Mouse (Mus musculus): ENCODE measurements around the gene Aox1.

The Aox1 gene

DNA sequence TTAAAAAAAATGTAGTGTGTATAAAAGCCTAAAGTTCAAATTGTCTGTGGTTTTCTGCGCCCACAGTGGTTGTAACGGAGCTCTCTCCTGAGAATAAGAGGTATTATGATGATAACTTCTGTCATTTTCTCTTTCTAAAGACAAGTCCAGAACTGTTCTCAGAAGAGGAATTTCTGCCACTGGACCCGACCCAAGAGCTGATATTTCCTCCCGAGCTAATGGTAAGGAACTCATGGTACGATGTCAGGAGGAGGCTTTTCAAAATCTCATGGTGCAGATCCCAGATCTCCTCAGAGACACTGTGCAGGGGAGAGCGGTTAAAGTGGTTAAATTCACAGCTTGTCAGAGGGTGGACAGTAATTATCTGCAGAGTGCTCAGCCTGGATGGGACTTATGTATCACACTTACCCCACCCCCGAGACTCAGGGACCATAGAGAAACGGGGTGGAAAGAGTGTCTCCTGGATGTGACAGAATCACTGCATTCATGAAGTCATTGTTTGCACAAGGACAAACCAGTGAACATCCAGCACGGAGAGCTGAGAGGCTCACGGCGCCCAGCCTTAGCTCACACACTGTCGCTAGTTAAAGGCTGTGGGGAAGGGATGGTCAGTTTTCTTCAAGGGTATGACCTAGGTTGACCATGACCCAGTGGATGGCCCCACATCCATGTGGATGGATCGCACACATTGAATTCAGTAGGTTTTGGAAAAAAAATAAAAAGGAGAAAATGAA, 26.5 kb downstream of the Aox1 start:
- CTCF ChIA-PET = interaction anchor here in 2 of 4 experiments (1.4 kb wide), 2 partner anchors 25 to 26 kb away, joined by 4 to 5 read pairs; no protein-coding TSS in a partner anchor
- POLR2A ChIA-PET = no interaction called here

DNA sequence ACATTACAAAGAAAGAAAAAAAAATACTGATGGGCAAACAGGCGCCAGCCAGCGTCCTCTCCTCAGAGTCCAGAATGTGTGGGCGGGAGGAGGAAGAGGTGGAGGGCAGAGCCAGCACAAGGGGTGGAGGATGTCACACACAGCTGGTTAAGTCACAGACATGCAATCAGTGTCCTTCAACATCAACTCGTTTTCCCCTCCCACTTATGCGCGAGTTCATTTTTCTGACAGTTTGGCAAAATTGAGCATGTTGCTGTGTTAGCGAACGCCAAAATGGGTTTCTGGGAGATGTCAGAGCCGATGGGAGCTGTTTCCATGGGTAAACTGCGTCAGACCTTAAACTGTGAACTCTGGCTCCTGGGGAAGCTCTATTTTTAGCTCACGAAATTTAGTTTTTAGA, 27.2 kb downstream of the Aox1 start:
- ChIA-PET POLR2A (interaction anchor here in 1 of 4 experiments (1.4 kb wide), 1 partner anchor 9 kb away, joined by 3 read pairs; no protein-coding TSS in a partner anchor), CTCF (interaction anchor here in 1 of 4 experiments (1.4 kb wide), 1 partner anchor 26 kb away, joined by 5 read pairs; no protein-coding TSS in a partner anchor)

DNA sequence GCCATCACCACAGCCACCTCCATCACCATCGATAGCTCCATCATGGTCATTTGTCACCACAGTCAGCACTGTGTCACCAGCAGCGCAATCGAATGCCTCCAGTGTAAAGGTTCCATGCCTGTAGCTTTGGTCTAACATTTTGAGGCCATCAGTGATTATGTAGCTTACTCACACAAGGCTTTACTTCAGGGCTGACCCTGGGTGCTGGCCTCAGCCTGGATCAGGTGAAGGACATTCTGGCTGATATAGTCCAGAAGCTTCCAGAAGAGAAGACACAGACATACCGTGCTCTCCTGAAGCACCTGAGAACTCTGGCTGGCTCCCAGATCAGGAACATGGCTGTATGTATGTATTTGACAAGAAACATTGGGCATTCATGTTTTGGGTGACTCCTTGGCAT, 29.1 kb downstream of the Aox1 start:
- CTCF ChIA-PET = no interaction called here
- POLR2A ChIA-PET = no interaction called here

DNA sequence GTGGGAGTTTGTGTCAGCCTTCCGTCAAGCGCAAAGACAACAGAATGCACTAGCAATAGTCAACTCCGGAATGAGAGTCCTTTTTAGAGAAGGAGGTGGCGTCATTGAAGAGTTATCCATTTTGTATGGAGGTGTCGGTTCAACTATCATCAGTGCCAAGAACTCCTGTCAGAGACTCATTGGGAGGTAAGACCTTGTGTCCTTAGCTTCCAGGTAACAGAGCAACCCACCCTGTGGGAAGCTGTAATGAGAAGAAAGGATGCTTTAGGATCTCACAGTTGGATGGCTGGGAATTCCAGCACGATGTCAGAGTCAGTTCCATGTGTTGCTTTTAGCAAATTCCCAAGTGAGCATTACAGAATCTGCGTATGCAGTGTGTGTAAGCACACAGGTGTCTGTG, 32.4 kb downstream of the Aox1 start:
- CTCF ChIA-PET = no interaction called here
- POLR2A ChIA-PET = no interaction called here

DNA sequence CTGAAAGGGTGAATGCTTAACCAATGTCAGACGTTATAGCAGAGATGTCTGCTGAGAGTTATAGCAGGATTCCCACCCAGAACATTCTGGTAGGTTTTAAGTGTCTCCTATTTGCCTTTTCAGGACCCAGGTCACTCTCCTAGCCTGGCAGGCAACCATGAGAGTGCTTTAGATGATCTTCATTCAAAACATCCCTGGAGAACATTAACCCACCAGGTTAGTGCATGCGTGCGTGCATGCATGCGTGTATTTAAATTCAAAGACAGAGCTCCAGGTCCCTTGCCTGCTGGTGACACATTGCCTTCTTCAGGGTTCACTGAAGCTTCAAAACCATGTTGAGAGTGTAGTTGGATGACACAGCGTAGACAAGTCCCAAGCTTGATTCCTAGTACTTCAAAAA, 35.4 kb downstream of the Aox1 start:
- ChIA-PET CTCF (no interaction called here), POLR2A (interaction anchor here in 1 of 4 experiments (0.6 kb wide), 1 partner anchor 1317 kb away, joined by 5 read pairs; no protein-coding TSS in a partner anchor)

DNA sequence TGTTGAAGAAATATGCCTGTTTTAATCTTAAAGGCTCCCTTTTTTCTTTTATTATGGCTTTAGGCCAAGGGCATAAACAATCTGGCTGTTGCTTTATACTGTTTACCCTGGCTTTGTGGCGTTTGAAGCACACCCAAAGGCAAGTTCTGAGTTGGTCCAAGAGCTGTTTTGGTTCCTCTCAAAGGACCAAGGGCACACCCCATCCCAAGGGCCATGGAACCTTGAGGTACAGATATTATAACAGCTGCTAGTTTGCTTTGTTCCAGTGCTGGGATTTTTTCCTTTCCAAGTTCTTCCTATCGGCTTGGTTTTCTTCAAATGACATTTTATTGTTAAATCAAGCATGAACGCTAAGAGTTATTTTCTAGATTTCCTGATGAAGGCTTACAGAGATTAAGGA, 35.9 kb downstream of the Aox1 start:
- ChIA-PET CTCF (no interaction called here), POLR2A (interaction anchor here in 1 of 4 experiments (0.9 kb wide), 1 partner anchor 8 kb away, joined by 3 read pairs; no protein-coding TSS in a partner anchor)

DNA sequence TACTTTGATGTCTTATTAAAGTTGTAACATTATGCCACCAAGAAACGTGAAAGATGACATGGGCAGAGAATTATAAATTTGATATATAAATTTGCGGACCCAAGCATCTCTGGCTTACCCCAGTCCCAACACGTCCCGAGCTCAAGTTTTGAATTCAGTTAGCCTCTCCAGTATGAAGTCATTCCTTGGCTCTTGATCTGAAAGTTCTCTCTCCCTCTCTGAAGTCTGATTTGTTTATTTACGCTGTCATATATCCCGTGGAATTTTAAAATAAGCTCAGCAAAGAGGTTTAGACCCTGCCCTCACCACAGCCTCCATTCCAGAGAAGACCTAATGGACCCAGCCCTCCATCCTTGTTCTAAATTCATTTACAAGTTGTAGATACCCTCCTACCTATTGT, 39.5 kb downstream of the Aox1 start:
- POLR2A ChIA-PET = no interaction called here

DNA sequence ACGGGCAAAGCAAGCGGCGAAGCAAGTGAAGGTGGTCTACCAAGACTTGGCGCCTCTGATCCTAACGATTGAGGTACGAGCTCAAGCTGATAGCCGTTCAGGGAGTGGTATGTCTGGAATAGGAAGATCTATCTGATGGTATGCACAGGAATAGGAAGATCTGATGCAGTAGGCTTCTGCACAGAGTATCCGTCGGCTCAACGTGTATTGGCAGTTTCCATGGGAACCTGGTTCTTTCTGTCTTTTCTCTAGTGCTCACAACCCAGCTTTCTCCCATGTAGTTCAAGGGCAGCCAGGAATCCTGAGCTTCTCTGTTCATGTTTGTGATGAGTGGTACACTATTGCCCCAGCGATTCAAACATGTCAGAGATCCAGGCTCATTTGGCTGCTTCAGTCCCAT, 40.4 kb downstream of the Aox1 start:
- ChIA-PET CTCF (no interaction called here), POLR2A (interaction anchor here in 1 of 4 experiments (0.6 kb wide), 1 partner anchor 116 kb away, joined by 3 read pairs; no protein-coding TSS in a partner anchor)

More for the DNA sequence above, 39.5 kb downstream of the Aox1 start:
- CTCF ChIA-PET = interaction anchor here in 3 of 4 experiments (1.1 to 1.3 kb wide), 3 partner anchors 166 to 640 kb away, joined by 3 to 4 read pairs (median 3); no protein-coding TSS in a partner anchor

DNA sequence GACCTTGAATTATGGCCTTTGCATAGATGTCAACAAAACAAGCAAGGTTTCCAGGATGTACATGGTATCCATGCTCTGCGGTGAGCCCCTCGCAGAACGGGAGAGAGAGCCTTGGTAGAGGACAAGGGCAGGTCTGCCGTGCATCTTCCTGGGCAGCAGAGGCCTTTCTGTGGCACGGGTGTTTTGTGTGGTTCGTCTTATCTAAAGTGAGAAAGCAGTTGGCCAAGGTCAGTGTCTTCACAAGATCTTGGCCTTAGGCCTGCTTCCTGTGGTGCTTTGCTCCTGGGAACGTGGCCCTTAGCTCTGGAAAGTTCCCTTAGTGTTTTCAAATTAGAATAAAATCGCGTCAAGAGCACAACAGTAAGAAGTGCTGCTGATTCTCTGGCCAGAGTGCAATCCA, 41.3 kb downstream of the Aox1 start:
- CTCF ChIA-PET = no interaction called here
- POLR2A ChIA-PET = interaction anchor here in 1 of 4 experiments (1.1 kb wide), 1 partner anchor 13 kb away, joined by 3 read pairs; no protein-coding TSS in a partner anchor

DNA sequence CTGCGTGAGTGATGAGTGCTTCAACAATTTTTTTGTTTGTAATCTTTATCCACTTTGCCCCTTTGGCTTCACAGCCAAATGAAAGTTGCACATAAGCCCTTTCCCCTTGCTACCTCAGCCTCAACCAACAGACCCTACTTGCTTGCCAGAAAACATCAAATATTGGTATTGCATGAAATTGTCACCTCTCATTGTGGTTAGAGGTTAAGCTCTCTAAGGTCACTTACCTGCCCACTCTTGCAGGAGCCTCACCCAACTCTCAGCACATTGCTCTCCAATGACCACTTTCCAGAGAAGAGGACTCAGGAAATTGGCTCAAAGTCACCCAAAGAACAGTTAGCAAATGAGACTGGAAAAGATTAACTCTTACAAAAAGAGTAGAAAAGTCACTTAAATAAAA, 41.8 kb downstream of the Aox1 start:
- POLR2A ChIA-PET = interaction anchor here in 1 of 4 experiments (1.1 kb wide), 1 partner anchor 14 kb away, joined by 3 read pairs; no protein-coding TSS in a partner anchor
- CTCF ChIA-PET = interaction anchor here in 1 of 4 experiments (0.9 kb wide), 1 partner anchor 643 kb away, joined by 3 read pairs; no protein-coding TSS in a partner anchor

DNA sequence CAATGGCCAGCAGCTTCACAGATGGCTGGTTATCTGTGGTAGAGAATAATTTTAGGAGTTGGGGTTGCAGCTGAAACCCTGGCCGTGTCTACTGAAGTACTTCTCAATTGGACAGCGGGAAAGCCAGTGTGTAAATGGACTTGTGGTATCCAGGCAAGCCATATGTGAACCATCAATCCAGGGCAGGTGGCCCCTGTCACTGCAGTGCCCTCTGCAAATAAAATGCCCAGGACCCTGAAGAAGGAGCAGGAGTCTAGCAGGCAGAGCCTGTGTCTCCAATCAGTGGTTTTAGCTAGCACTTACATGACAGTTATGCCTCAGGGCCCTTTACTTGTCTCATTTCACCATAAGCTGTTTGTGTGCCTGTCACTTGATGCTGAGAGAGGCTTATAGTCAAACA, 42.7 kb downstream of the Aox1 start:
- ChIA-PET POLR2A (interaction anchor here in 1 of 4 experiments (1.3 kb wide), 1 partner anchor 11 kb away, joined by 3 read pairs; no protein-coding TSS in a partner anchor), CTCF (interaction anchor here in 1 of 4 experiments (0.7 kb wide), 1 partner anchor 18 kb away, joined by 3 read pairs; no protein-coding TSS in a partner anchor)

DNA sequence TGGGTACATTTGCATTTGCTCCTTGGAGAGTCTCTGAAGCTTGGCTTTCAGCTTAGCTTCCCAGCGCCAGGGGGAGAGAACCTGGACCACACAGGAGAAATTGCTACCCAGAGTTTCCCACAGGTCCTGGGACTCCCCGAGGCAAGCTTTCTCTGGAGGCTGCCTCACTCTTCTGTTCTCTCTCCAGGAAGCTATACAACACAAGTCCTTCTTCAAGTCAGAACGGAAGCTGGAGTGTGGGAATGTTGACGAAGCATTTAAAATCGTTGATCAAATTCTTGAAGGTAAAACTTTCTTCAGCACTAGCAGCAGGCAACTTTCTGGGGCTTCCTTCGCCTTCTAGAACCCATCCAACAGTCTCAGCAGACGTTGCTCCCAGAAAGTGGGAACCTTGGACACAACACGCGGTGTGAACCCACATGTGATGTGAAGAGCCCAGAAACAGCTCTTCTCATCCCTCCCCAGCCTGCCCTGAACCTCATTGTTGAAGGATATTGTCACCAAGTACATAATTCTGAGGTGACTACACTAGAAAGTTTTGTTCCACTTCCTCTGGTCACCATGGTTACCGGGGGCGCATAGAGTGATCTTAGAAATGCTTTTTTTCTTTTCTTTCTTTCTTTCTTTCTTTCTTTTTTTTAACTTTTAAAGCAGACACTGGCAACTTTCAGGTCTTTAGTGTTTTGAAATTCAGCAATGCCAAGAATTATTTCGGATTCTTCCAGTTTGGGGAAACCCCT, 43.4 kb downstream of the Aox1 start:
- POLR2A ChIA-PET = interaction anchor here in 1 of 4 experiments (1.3 kb wide), 1 partner anchor 10 kb away, joined by 3 read pairs; no protein-coding TSS in a partner anchor
- CTCF ChIA-PET = interaction anchor here in 1 of 4 experiments (0.7 kb wide), 1 partner anchor 17 kb away, joined by 3 read pairs; no protein-coding TSS in a partner anchor

DNA sequence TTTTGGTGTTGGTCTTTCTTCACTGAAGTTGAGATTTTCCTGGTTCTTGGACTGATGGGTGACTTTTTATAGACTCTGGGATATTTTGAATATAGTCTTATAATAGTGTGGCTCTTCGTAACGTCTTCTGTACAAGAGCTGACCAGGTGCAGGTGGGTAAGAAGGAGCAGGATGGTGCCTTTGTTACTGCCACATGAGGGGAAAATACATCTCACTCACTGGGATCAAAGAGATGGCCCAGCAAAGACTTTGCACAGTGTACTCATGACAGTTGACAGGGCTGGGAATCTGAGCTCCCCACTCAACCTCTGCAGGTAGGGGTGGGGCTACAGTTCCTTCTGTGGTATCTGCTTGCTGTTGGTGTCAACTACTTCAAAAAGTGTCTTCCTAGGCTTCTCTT, 44.5 kb downstream of the Aox1 start:
- CTCF ChIA-PET = no interaction called here
- POLR2A ChIA-PET = no interaction called here

DNA sequence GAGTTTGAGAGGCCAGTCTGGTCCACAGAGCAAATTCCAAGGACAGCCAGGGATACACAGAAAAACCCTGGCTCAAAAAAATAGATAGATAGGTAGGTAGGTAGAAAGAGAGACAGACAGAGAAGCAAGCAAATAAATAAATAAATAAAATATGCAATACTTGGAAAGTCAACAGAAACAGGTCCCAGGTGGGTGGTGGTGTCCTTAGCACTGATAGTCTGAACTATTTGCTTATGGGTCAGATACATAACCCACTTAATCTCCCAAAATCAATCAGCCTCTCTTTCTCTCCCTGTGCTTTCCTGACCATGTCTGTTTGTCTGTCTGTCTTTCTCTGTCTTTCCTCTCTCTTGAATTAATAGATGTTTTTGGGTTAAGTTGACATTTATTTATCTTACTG, 48.2 kb downstream of the Aox1 start:
- CTCF ChIA-PET = no interaction called here

DNA sequence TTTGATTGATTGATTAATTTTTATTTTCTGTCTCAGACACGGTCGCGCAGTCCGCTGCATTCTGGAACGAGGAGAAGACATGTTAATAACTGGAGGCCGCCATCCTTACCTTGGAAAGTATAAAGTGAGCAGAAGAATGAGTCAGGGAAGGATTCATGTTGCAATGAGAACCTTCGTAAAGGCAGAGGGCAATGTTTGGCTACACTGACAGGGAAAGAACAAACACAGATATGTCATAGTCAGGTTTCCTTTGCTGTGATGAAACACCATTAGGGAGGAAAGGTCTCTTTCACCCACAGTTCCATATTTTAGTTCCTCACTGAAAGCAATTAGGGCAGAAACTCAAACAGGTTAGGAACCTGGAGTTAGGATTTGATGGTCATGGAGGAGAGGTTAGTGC, 48.7 kb downstream of the Aox1 start:
- ChIA-PET POLR2A (no interaction called here), CTCF (no interaction called here)

More for the DNA sequence above, 48.2 kb downstream of the Aox1 start:
- POLR2A ChIA-PET = no interaction called here

DNA sequence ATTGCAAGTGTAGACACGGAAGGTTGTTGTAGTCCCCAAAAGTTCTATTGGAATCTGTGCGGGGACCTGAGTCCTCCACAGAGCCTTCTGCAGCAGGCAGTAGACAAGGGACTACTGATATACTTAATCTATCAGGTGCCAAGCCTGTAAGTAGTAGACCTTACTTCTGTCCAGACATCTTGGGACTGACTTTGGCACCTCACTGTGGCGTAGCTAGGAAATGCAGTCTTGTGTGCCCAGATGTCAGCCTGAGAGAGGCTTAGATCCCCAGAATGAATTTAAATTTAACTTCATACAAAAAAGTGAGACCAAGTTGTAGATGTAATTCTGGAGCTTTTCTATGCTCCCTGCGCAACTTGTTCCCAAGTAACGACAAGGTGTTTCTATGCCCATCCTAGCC, 50.0 kb downstream of the Aox1 start:
- ChIA-PET CTCF (interaction anchor here in 2 of 4 experiments (1.0 to 2.5 kb wide), 4 partner anchors 13 to 651 kb away, joined by 3 to 10 read pairs (median 4); no protein-coding TSS in a partner anchor), POLR2A (interaction anchor here in 1 of 4 experiments (1.0 kb wide), 1 partner anchor 15 kb away, joined by 3 read pairs; no protein-coding TSS in a partner anchor)

DNA sequence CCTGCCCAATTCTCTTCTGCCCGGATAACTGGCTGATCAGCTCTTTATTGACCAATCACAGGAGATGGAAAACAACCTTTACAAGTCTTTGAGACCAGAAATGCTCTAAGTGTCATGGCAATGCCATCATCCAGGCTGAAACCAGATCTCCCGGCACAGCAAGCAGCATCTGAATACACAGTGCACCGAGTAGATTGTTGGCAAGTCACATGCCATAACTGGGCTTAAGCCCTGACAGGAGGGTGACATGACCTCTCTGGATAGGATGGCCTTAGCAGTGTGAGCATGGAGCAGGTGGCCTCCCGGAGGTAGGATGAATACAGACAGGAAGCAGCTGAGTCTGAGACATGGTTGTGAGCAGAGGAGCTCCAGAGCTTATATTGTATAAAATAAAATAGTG, 50.7 kb downstream of the Aox1 start:
- ChIA-PET POLR2A (interaction anchor here in 1 of 4 experiments (0.7 to 1.0 kb wide), 2 partner anchors 14 to 50 kb away, joined by 3 to 4 read pairs; no protein-coding TSS in a partner anchor), CTCF (interaction anchor here in 2 of 4 experiments (0.7 to 2.5 kb wide), 5 partner anchors 13 to 657 kb away, joined by 3 to 10 read pairs (median 3); no protein-coding TSS in a partner anchor)

DNA sequence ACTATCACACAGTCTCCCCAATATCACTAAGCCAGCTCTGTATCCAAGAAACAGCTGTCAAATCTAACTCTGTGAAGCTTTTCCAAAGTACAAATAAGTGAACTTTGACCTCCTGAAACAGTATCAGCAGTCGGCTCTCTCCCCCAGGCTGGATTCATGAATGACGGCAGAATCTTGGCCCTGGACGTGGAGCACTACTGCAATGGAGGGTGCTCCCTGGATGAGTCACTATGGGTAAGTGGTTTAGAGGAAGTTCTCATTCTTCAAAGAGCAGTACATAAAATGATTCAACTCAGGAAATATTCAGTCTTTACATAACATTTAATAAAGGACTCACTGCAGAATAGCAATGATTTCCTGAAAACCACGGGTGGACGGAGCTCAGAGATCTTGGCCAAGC, 51.6 kb downstream of the Aox1 start:
- ChIA-PET CTCF (interaction anchor here in 2 of 4 experiments (0.7 to 2.5 kb wide), 3 partner anchors 653 to 658 kb away, joined by 3 to 10 read pairs (median 3); no protein-coding TSS in a partner anchor), POLR2A (no interaction called here)

DNA sequence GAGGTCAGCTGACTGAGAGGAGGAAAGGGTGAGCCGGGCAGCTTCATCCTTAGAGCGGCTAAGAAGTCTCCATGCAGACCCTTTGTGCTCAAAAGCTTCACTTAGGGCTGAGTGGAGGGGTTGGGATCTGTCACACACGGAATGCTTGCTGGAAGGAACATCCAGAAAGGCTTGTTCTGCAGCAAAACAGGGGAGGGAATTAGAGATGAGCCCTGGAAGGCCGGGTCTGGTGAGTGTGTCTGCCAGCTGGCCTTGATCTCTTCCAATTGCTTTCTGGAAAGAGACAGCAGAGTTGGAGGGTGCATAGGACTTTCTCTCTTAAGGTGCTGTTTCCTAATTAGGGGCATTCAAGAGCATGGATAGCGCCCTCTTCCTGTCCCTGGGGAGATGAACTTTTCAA, 59.6 kb downstream of the Aox1 start:
- CTCF ChIA-PET = no interaction called here
- POLR2A ChIA-PET = interaction anchor here in 1 of 4 experiments (1.5 kb wide), 1 partner anchor 14 kb away, joined by 4 read pairs; no protein-coding TSS in a partner anchor
